Mouse (Mus musculus): Measurements from ENCODE around the gene Hbb-bs. TPM values are rescaled to one million over a fixed set of nuclear protein-coding genes. Genes with fewer than 3 reads are reported as not detected.
"Not testable (repeated sequence)": the region's sequence is repeated elsewhere in the genome, so short reads cannot be mapped to it uniquely, and the experiment has no call there.

Hbb-bs gene
- total RNA-seq, 2 experiments from 2014 or later, result 926 to 1,441 TPM

GRCm38 (mm10) chr7:103811223-103811845 lies 16.6 kb downstream of the Hbb-bs start:
- no peak for DNase-seq

GRCm38 (mm10) chr7:103810746-103811145 lies 17.1 kb downstream of the Hbb-bs start:
- no peak for DNase-seq

- DNase-seq, result no peak
Observed at GRCm38 (mm10) chr7:103810296-103810695, 17.6 kb downstream of the Hbb-bs start.

DNA sequence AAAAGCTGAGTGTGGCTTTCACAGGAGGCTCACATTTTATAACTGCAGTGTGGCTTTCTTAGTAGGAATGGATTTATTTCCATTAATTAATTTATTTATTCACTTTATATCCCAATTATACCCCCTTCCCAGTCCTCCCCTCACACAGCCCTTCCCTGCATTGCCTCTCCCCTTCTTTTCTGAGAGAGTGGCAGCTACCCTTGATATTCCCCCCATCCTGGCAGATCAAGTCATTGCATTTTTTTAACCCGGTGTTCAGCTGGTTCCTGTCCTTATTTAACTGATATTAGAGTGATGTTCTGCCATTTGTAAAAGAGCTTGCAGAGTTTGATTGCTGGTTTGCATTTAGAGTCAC lies 18.1 kb downstream of the Hbb-bs start:
- DNase-seq, result no peak

DNA sequence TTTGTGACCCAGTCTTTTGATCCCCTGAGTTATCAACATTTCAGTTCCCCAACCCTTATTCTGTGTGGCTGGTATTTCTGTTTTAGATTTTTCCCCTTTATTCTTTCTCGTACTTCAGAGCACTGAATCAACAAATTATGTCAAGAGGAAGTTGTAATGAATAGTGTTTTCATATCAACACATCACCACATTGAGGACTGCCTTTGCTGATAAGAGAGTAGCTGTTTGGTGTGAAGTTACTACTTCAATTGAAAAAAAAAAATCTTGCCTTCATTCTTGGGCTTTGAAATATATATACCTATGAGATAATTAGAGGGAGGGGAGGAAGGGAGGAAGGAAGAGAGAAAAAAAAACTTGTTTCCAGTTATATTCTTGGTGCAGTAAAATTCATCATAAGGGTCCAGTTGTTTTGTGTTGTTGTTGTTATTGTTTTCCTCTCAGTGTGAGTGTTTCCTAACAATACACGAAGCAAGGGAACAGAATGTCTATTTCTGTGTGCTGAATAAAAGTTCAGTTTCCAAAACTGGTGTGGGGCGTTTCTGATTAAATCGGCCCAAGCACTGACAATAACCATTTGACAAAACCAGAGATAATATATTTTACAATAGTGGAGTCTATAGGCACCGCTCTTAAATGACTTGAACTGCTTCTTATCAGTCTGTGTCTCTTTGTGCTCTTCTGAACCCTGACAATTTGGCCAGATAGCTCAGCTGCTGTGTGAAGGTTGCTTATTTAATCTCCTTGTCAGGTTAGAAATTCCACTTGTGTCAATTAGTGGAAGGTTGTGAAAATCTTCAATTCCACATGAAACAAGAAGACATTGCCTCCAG lies 18.7 kb downstream of the Hbb-bs start:
- DNase-seq, result no peak

GRCm38 (mm10) chr7:103808120-103808519 lies 19.8 kb downstream of the Hbb-bs start:
- DNase-seq, result not testable (repeated sequence)

GRCm38 (mm10) chr7:103806856-103807255 lies 21.0 kb downstream of the Hbb-bs start:
- DNase-seq, result no peak

- no peak for DNase-seq
Observed at GRCm38 (mm10) chr7:103792669-103793388, 35.1 kb downstream of the Hbb-bs start.

DNA sequence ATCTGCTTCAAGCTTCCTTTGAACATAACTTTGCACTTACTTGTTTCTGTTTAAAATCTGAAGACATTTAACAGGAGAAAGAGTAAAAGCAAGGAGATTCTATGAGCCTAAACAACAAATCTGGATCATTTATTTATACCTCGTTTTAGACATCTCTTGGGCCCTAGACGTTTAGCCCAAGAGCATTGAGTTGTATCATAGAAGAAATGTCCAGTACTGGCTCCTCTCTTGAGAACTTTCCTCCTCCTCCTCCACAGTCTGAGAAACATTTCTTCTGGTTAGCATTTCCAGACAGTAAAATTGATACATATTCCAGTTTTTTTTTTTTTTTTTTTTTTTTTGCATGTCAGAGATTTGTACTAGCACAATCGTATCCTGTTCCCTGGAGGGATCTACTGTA lies 36.2 kb downstream of the Hbb-bs start, which contains the start of gene Olfr67:
Gene Olfr67, minus strand, starts transcription at position 101 of the 400 bp plus-strand sequence.
- DNase-seq, result no peak

- no peak for DNase-seq
Observed at GRCm38 (mm10) chr7:103779598-103779997, 48.3 kb downstream of the Hbb-bs start, which contains the start of gene Olfr68. Olfr68 (minus strand) TSS chr7:103779698.

- DNase-seq, result not testable (repeated sequence)
Observed at GRCm38 (mm10) chr7:103777652-103778051, 50.2 kb downstream of the Hbb-bs start.

Other genes starting within 250 kb of the Hbb-bs start
- not detected for gene Olfr618, start 238.0 kb downstream of the Hbb-bs start, total RNA-seq (2021)
- gene Olfr619, start 227.5 kb downstream of the Hbb-bs start, total RNA-seq (2021), result not detected
- gene Olfr620, start 215.6 kb downstream of the Hbb-bs start, total RNA-seq (2021), result not detected
- gene Olfr622, start 185.4 kb downstream of the Hbb-bs start, total RNA-seq (2021), result not detected
- gene Olfr623, start 164.4 kb downstream of the Hbb-bs start, total RNA-seq (2021), result not detected
- not detected for gene Olfr624, start 156.9 kb downstream of the Hbb-bs start, total RNA-seq (2021)
- not detected for gene Olfr625-ps1, start 145.4 kb downstream of the Hbb-bs start, total RNA-seq (2021)
- gene Olfr243, start 113.4 kb downstream of the Hbb-bs start, total RNA-seq (2021), result not detected
- gene Olfr628, start 97.7 kb downstream of the Hbb-bs start, total RNA-seq (2021), result not detected
- gene Olfr629, start 83.2 kb downstream of the Hbb-bs start, total RNA-seq (2021), result not detected
- gene Olfr630, start 70.8 kb downstream of the Hbb-bs start, total RNA-seq (2021), result not detected
- not detected for gene Olfr69, start 56.5 kb downstream of the Hbb-bs start, total RNA-seq (2021)
- gene Olfr68, start 48.4 kb downstream of the Hbb-bs start, total RNA-seq (2021), result not detected
- not detected for gene Olfr67, start 36.3 kb downstream of the Hbb-bs start, total RNA-seq (2021)
- gene Hbb-bt, start 14.1 kb downstream of the Hbb-bs start, total RNA-seq (2021), result 100 to 1,000 TPM; 105 to 167 TPM
- gene Hbb-bh2, start 12.4 kb upstream of the Hbb-bs start, total RNA-seq (2021), result not detected
- gene Hbb-bh1, start 15.1 kb upstream of the Hbb-bs start, total RNA-seq (2021), result not detected
- gene Hbb-y, start 25.1 kb upstream of the Hbb-bs start, total RNA-seq (2021), result not detected
- not detected for gene Olfr66, start 58.2 kb upstream of the Hbb-bs start, total RNA-seq (2021)
- gene Olfr64, start 66.4 kb upstream of the Hbb-bs start, total RNA-seq (2021), result not detected
- gene Olfr65, start 75.4 kb upstream of the Hbb-bs start, total RNA-seq (2021), result not detected
- not detected for gene Olfr631, start 100.7 kb upstream of the Hbb-bs start, total RNA-seq (2021)
- not detected for gene Olfr632, start 106.3 kb upstream of the Hbb-bs start, total RNA-seq (2021)
- not detected for gene Olfr633, start 116.3 kb upstream of the Hbb-bs start, total RNA-seq (2021)
- not detected for gene Olfr635, start 143.1 kb upstream of the Hbb-bs start, total RNA-seq (2021)
- gene Olfr638, start 170.7 kb upstream of the Hbb-bs start, total RNA-seq (2021), result not detected
- under 1 TPM; 0.02 to 0.05 TPM for gene Olfr639, start 189.2 kb upstream of the Hbb-bs start, total RNA-seq (2021)
- not detected for gene Olfr640, start 197.5 kb upstream of the Hbb-bs start, total RNA-seq (2021)
- not detected for gene Olfr641, start 207.3 kb upstream of the Hbb-bs start, total RNA-seq (2021)
- gene Olfr642, start 224.6 kb upstream of the Hbb-bs start, total RNA-seq (2021), result not detected
- not detected for gene 4930516K23Rik, start 233.3 kb upstream of the Hbb-bs start, total RNA-seq (2021)
- not detected for gene Olfr644, start 243.8 kb upstream of the Hbb-bs start, total RNA-seq (2021)

All from gastrocnemius, postnatal 10 days (tissue).